Mouse (Mus musculus) thymus, adult 2 months (tissue): ENCODE results near the gene Copb2.

Source experiments
- CTCF ChIP-seq: fragments of 200-500 bp; IDR thresholded peaks from 2 replicates; pipeline ENCODE4 v1.5.1; 2012; ENCODE audit warnings: mild to moderate bottlenecking, control low read depth, low read length, moderate library complexity, borderline replicate concordance; ENCODE audit not compliant: control insufficient read depth, poor library complexity, insufficient read depth; ENCODE audit errors: extremely low read depth
- POLR2A ChIP-seq: fragments of 200-500 bp; IDR thresholded peaks from 2 replicates; pipeline ENCODE4 v1.6.1; 2012; ENCODE audit warnings: mild to moderate bottlenecking, low read length, control low read depth, moderate library complexity; ENCODE audit not compliant: control insufficient read depth, poor library complexity, insufficient read depth; ENCODE audit errors: extremely low read depth

GRCm38 (mm10) chr9:98529776-98530175, 33.7 kb upstream of the Copb2 start:
- TF ChIP-seq POLR2A: no peak
- TF ChIP-seq CTCF: no peak
